Mouse (Mus musculus) forebrain, embryonic 13.5 days (tissue): Measurements from ENCODE around the gene Cd59a. TPM values are rescaled to one million over a fixed set of nuclear protein-coding genes. Genes with fewer than 3 reads are reported as not detected.

Source experiments
- ATAC-seq: fragments of 200-750 bp; cut with Nextera tagmentation; 2 replicates; pipeline ENCODE4 v1.8.0; 2017
- H3K27ac ChIP-seq: fragments of 300-500 bp; sonication (generic); 2 replicates; pipeline ENCODE4 v1.5.1; 2015; ENCODE audit warnings: inconsistent platforms, mild to moderate bottlenecking, moderate library complexity
- H3K27me3 ChIP-seq: fragments of 300-500 bp; sonication (generic); 2 replicates; pipeline ENCODE4 v1.6.1; 2015; ENCODE audit warnings: mild to moderate bottlenecking, inconsistent platforms
- H3K36me3 ChIP-seq: fragments of 300-500 bp; sonication (generic); 2 replicates; pipeline ENCODE4 v1.6.1; 2015; ENCODE audit warnings: mild to moderate bottlenecking, inconsistent platforms; ENCODE audit not compliant: poor library complexity, severe bottlenecking
- H3K4me1 ChIP-seq: fragments of 300-500 bp; sonication (generic); 2 replicates; pipeline ENCODE4 v1.6.1; 2015; ENCODE audit warnings: inconsistent platforms
- H3K4me2 ChIP-seq: fragments of 300-500 bp; sonication (generic); 2 replicates; pipeline ENCODE4 v1.6.1; 2015; ENCODE audit warnings: inconsistent platforms, mild to moderate bottlenecking, moderate library complexity
- H3K4me3 ChIP-seq: fragments of 300-500 bp; sonication (generic); 2 replicates; pipeline ENCODE4 v1.5.1; 2015; ENCODE audit warnings: mild to moderate bottlenecking, inconsistent platforms
- H3K9ac ChIP-seq: fragments of 300-500 bp; sonication (generic); 2 replicates; pipeline ENCODE4 v1.6.1; 2015; ENCODE audit warnings: mild to moderate bottlenecking, inconsistent platforms
- H3K9me3 ChIP-seq: fragments of 300-500 bp; sonication (generic); replicated peaks from 2 replicates; pipeline ENCODE4 v1.6.1; 2016; ENCODE audit warnings: inconsistent platforms
- WGBS: fragments of 180-500 bp; shearing (Covaris S2); methylation state at CpG from one replicate; pipeline ENCODE4 v1.1.7; 2015; 5-methylcytosine and 5-hydroxymethylcytosine counted together
- polyA plus RNA-seq: library from polyadenylated mRNA; unstranded; fragments of >200 nt; fragmentation: Nextera tagmentation; extraction: Ambion mirVana; gene quantifications from 2 replicates; pipeline ENCODE4 v1.2.1, GENCODE M21; 2015

Cd59a gene
- polyA plus RNA-seq, 1 experiment from 2014 or later, result 7.9 TPM

DNA sequence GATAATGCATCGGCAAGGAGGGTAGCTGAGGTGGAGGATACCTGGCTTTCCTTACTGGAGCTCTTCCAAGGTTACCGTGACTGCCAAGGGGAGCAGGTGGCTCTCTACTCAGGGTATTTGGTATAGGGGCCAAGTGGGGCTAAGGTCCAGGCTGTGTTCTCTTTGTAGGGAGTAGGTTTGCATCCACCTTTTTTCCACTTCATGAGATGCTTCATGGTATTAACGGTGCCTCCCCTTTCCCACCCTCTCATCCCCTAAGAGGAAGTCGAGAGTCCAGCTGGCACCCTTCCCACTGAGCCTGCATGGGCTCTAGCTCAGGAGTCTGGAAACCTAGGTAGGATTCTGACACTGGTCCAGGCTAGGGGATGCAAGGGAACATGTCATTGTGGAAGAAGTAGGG is 57.7 kb downstream of the Cd59a start:
- peaks cover 21% of the 10 kb centered on the region for H3K36me3 ChIP-seq
- 83% methylated on average over 4 of the region's 4 CpGs for WGBS
- H3K4me1 ChIP-seq, result no peaks in the 10 kb centered on the region
- H3K9me3 ChIP-seq, result no peaks in the 10 kb centered on the region
- no peaks in the 10 kb centered on the region for H3K27me3 ChIP-seq
- no peak overlapping the region for H3K9ac ChIP-seq
- no peak overlapping the region for H3K4me2 ChIP-seq
- no peak overlapping the region for H3K4me3 ChIP-seq
- no peak overlapping the region for H3K27ac ChIP-seq
- ATAC-seq, result no peak

DNA sequence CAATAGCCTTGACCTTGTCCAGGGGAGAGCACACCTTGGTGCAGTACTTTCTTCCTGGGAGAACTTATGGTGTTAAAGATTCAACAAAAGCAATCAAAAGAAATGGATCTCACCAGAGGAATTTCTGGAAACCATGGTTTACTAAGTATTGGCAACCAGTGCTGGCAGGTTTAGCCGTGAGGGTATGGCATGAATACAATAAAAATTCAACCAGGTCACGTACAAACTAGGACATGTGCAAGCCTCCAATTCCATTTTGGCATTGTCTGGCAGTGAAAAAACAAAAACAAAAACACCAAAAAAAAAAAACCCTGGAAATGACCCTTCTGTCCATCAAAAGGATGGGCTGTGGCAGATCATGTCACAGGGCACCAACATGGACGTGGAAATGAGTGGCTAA is 58.3 kb downstream of the Cd59a start:
- Histone ChIP-seq H3K27ac (no peak overlapping the region), H3K9ac (no peak overlapping the region), H3K4me3 (no peak overlapping the region), H3K4me1 (no peaks in the 10 kb centered on the region), H3K4me2 (no peak overlapping the region), H3K27me3 (no peaks in the 10 kb centered on the region), H3K9me3 (no peaks in the 10 kb centered on the region), H3K36me3 (peaks cover 17% of the 10 kb centered on the region)
- no peak for ATAC-seq
- WGBS, result 83% methylated on average over 3 of the region's 3 CpGs

DNA sequence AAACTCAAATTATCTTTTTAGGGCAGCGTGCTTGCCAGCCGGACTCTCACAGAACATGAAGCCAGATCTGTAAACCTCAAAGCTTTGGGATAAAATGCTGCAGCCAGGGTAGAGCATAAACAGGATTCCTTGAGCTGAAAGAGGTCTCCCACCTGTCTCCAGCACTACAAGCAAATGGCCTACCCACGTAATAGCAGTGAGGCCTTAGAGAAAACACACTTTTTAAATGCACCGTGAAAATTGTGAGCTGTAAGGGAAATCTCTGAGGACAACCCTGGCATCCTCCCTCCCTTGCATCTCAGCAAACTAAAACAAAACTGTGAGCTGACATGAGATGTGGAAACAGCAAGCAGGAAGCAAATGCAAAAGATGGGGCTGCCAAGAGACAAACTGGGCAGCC is 62.2 kb downstream of the Cd59a start:
- WGBS, result 89% methylated on average over 4 of the region's 4 CpGs

DNA sequence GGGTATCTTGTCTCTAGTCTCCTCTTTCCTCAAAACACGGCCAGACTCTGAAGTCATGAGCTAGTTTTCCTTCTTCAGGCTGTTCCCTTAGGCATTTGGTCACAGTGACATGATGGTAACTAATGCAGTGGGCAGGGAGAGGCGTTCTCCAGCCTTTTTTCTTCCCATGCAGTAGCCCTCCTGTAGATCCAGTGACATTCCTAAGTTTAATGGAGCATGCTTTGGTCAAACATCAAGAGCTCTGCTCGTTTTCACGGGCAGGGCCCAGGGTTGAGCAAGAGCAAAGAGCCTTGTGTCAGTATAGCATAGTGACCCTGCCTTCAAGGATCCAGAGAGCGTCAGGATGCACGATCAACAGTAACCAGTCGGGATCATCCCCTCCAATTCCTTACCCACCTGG is 67.8 kb downstream of the Cd59a start:
- Histone ChIP-seq H3K4me1 (peaks cover 14% of the 10 kb centered on the region), H3K9me3 (no peaks in the 10 kb centered on the region; the same call in 1 of the 2 replicates), H3K27ac (no peak overlapping the region), H3K27me3 (no peaks in the 10 kb centered on the region), H3K9ac (no peak overlapping the region), H3K36me3 (peaks cover 5% of the 10 kb centered on the region; the same call in 1 of the 2 replicates), H3K4me2 (no peak overlapping the region), H3K4me3 (no peak overlapping the region)
- no peak for ATAC-seq
- 83% methylated on average over 7 of the region's 7 CpGs for WGBS

More for the DNA sequence above, 62.2 kb downstream of the Cd59a start:
- ATAC-seq, result no peak
- H3K4me2 ChIP-seq, result no peak overlapping the region
- no peak overlapping the region for H3K27ac ChIP-seq
- H3K27me3 ChIP-seq, result no peaks in the 10 kb centered on the region
- H3K36me3 ChIP-seq, result peaks cover 4% of the 10 kb centered on the region
- H3K9ac ChIP-seq, result no peak overlapping the region
- H3K4me3 ChIP-seq, result no peak overlapping the region
- no peaks in the 10 kb centered on the region; the same call in 1 of the 2 replicates for H3K9me3 ChIP-seq
- H3K4me1 ChIP-seq, result no peaks in the 10 kb centered on the region

DNA sequence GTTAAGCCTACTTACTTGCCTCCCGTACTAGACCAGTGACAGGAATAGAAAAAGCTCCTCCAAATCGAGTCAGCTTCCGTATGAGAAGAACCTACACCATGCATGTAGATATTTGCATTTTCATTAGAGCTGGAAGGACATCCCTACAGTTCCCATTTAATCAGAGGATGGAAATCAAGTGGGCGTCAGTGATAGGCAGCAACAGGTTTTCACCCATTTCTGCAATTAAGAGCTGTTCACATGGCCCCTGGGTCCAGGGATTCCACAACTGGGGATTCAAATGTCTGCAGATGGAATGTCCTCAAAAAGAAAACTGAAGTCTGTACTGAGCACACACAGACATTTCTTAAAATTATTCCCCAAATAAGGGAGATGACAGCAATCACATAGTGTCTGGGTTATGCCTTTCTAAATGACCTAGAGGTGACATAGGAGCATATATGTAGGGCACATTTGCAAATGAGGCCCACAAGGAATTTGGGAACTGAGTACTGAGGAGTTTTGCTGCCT is 68.4 kb downstream of the Cd59a start:
- Histone ChIP-seq H3K27me3 (no peaks in the 10 kb centered on the region), H3K36me3 (peaks cover 5% of the 10 kb centered on the region; the same call in 1 of the 2 replicates), H3K4me1 (peaks cover 20% of the 10 kb centered on the region), H3K9ac (no peak overlapping the region), H3K9me3 (no peaks in the 10 kb centered on the region; the same call in 1 of the 2 replicates), H3K4me2 (no peak overlapping the region), H3K4me3 (no peak overlapping the region), H3K27ac (no peak overlapping the region)
- 89% methylated on average over 4 of the region's 4 CpGs for WGBS
- no peak for ATAC-seq

Other genes starting within 250 kb of the Cd59a start
- gene Lmo2, start 137.8 kb upstream of the Cd59a start, polyA plus RNA-seq, result 19.8 and 23.3 TPM in 2 replicates
- 60.2 and 60.6 TPM in 2 replicates for gene Fbxo3, start 68.1 kb upstream of the Cd59a start, polyA plus RNA-seq
- gene 4931422A03Rik, start 67.4 kb upstream of the Cd59a start, polyA plus RNA-seq, result 1.7 and 1.8 TPM in 2 replicates
- gene Gm10912, start 30.0 kb upstream of the Cd59a start, polyA plus RNA-seq, result not detected in 2 replicates
- gene Gm10799, start 27.3 kb upstream of the Cd59a start, polyA plus RNA-seq, result not detected in 2 replicates
- 1.2 and 2.4 TPM in 2 replicates for gene Cd59b, start 26.0 kb upstream of the Cd59a start, polyA plus RNA-seq
- not detected in 2 replicates for gene A930018P22Rik, start 27.0 kb downstream of the Cd59a start, polyA plus RNA-seq